Mouse (Mus musculus) intestine, postnatal 0 days (tissue): Measurements from ENCODE around the gene Pdha2. TPM values are rescaled to one million over a fixed set of nuclear protein-coding genes. Genes with fewer than 3 reads are reported as not detected.

ENCODE experiments used
- ATAC-seq: fragments of 200-750 bp; cut with Nextera tagmentation; 2 replicates; pipeline ENCODE4 v1.8.0; 2017; ENCODE audit warnings: mild to moderate bottlenecking, moderate TSS enrichment, moderate library complexity
- H3K27ac ChIP-seq: fragments of 300-500 bp; sonication (generic); 2 replicates; pipeline ENCODE4 v1.5.1; 2014; ENCODE audit warnings: mild to moderate bottlenecking, low read depth, low read length, moderate library complexity
- H3K27me3 ChIP-seq: fragments of 300-500 bp; sonication (generic); replicated peaks from 2 replicates; pipeline ENCODE4 v1.6.1; 2014; ENCODE audit warnings: low read length, mixed read lengths; ENCODE audit not compliant: control insufficient read depth, insufficient read depth
- H3K36me3 ChIP-seq: fragments of 300-500 bp; sonication (generic); 2 replicates; pipeline ENCODE4 v1.6.1; 2014; ENCODE audit warnings: mild to moderate bottlenecking, moderate library complexity; ENCODE audit not compliant: control insufficient read depth, insufficient read depth
- H3K4me1 ChIP-seq: fragments of 300-500 bp; sonication (generic); replicated peaks from 2 replicates; pipeline ENCODE4 v1.6.1; 2014; ENCODE audit warnings: antibody characterized with exemption, low read length, mixed read lengths; ENCODE audit not compliant: control insufficient read depth, insufficient read depth
- H3K4me2 ChIP-seq: fragments of 300-500 bp; sonication (generic); replicated peaks from 2 replicates; pipeline ENCODE4 v1.6.1; 2014; ENCODE audit warnings: low read depth, mild to moderate bottlenecking, moderate library complexity
- H3K4me3 ChIP-seq: fragments of 300-500 bp; sonication (generic); 2 replicates; pipeline ENCODE4 v1.5.1; 2014; ENCODE audit warnings: low read depth, low read length
- H3K9ac ChIP-seq: fragments of 300-500 bp; sonication (generic); 2 replicates; pipeline ENCODE4 v1.6.1; 2014; ENCODE audit warnings: mild to moderate bottlenecking, low read depth, low read length
- H3K9me3 ChIP-seq: fragments of 300-500 bp; sonication (generic); 2 replicates; pipeline ENCODE4 v1.6.1; 2016; ENCODE audit warnings: mixed run types; ENCODE audit not compliant: control insufficient read depth
- CTCF ChIP-seq: sonication (generic); IDR thresholded peaks from 2 replicates; pipeline ENCODE4 v1.5.1; 2016; ENCODE audit warnings: low read depth, mild to moderate bottlenecking, control low read depth, antibody characterized with exemption, moderate library complexity
- WGBS: fragments of 180-500 bp; shearing (Covaris S2); extraction: QIAGEN DNeasy Blood & Tissue Kit; methylation state at CpG from one replicate; pipeline ENCODE4 v1.1.7; 2014; 5-methylcytosine and 5-hydroxymethylcytosine counted together
- polyA plus RNA-seq: library from polyadenylated mRNA; unstranded; fragments of >200 nt; fragmentation: Nextera tagmentation; extraction: Ambion mirVana; gene quantifications from 2 replicates; pipeline ENCODE4 v1.2.1, GENCODE M21; 2015

Pdha2 gene
- polyA plus RNA-seq = not detected in 2 replicates

GRCm38 (mm10) chr3:141212255-141212654 is at the start of gene Pdha2:
Gene Pdha2, minus strand, starts transcription at chr3:141212355.
- Histone ChIP-seq H3K27me3 (no peaks in the 10 kb centered on the region), H3K9me3 (no peaks in the 10 kb centered on the region), H3K4me2 (no peak within 1 kb of the TSS), H3K4me3 (no peak within 1 kb of the TSS), H3K4me1 (no peaks in the 10 kb centered on the region), H3K27ac (no peak within 1 kb of the TSS), H3K36me3 (no peaks in the 10 kb centered on the region), H3K9ac (no peak within 1 kb of the TSS)
- ATAC-seq = no peak
- no peak for TF ChIP-seq CTCF
- 83% methylated on average over 5 of the region's 5 CpGs for WGBS

GRCm38 (mm10) chr3:141260518-141260917 is 48.4 kb upstream of the Pdha2 start:
- no peak for ATAC-seq
- H3K4me3 ChIP-seq = no peak overlapping the region
- no peak overlapping the region for H3K9ac ChIP-seq
- 87% methylated on average over 1 of the region's 1 CpGs for WGBS
- no peak for TF ChIP-seq CTCF
- H3K4me2 ChIP-seq = no peak overlapping the region
- no peaks in the 10 kb centered on the region for H3K9me3 ChIP-seq
- H3K27me3 ChIP-seq = no peaks in the 10 kb centered on the region
- H3K27ac ChIP-seq = no peak overlapping the region
- no peaks in the 10 kb centered on the region for H3K4me1 ChIP-seq
- H3K36me3 ChIP-seq = no peaks in the 10 kb centered on the region

- no peak for ATAC-seq
- Histone ChIP-seq H3K36me3 (no peaks in the 10 kb centered on the region), H3K4me1 (no peaks in the 10 kb centered on the region), H3K4me3 (no peak overlapping the region), H3K27ac (no peak overlapping the region), H3K9me3 (no peaks in the 10 kb centered on the region), H3K27me3 (no peaks in the 10 kb centered on the region), H3K9ac (no peak overlapping the region), H3K4me2 (no peak overlapping the region)
- WGBS = 83% methylated on average over 1 of the region's 1 CpGs
- TF ChIP-seq CTCF = no peak
Observed at GRCm38 (mm10) chr3:141251440-141251839, 39.3 kb upstream of the Pdha2 start.

GRCm38 (mm10) chr3:141244725-141245298 is 32.7 kb upstream of the Pdha2 start:
- H3K4me3 ChIP-seq = no peak overlapping the region
- H3K36me3 ChIP-seq = no peaks in the 10 kb centered on the region
- ATAC-seq = no peak
- WGBS = 78% methylated on average over 5 of the region's 5 CpGs
- H3K27me3 ChIP-seq = no peaks in the 10 kb centered on the region
- H3K9ac ChIP-seq = no peak overlapping the region
- no peak overlapping the region for H3K4me2 ChIP-seq
- no peaks in the 10 kb centered on the region for H3K4me1 ChIP-seq
- H3K27ac ChIP-seq = no peak overlapping the region
- H3K9me3 ChIP-seq = no peaks in the 10 kb centered on the region
- no peak for TF ChIP-seq CTCF

- no peak overlapping the region for H3K9ac ChIP-seq
- TF ChIP-seq CTCF = no peak
- H3K4me3 ChIP-seq = no peak overlapping the region
- WGBS = 70% methylated on average over 2 of the region's 2 CpGs
- H3K4me1 ChIP-seq = no peaks in the 10 kb centered on the region
- no peak overlapping the region for H3K4me2 ChIP-seq
- H3K27me3 ChIP-seq = no peaks in the 10 kb centered on the region
- no peaks in the 10 kb centered on the region for H3K9me3 ChIP-seq
- H3K27ac ChIP-seq = no peak overlapping the region
- no peak for ATAC-seq
- no peaks in the 10 kb centered on the region for H3K36me3 ChIP-seq
Observed at GRCm38 (mm10) chr3:141238071-141238470, 25.9 kb upstream of the Pdha2 start.

GRCm38 (mm10) chr3:141229148-141229547 is 17.0 kb upstream of the Pdha2 start:
- 49% methylated on average over 2 of the region's 2 CpGs for WGBS
- Histone ChIP-seq H3K4me1 (no peaks in the 10 kb centered on the region), H3K27ac (no peak overlapping the region), H3K4me3 (no peak overlapping the region), H3K27me3 (no peaks in the 10 kb centered on the region), H3K4me2 (no peak overlapping the region), H3K9me3 (no peaks in the 10 kb centered on the region), H3K36me3 (no peaks in the 10 kb centered on the region), H3K9ac (no peak overlapping the region)
- no peak for ATAC-seq
- no peak for TF ChIP-seq CTCF

- no peak for ATAC-seq
- no peaks in the 10 kb centered on the region for H3K27me3 ChIP-seq
- no peak overlapping the region for H3K27ac ChIP-seq
- no peak for TF ChIP-seq CTCF
- no peak overlapping the region for H3K4me3 ChIP-seq
- H3K9ac ChIP-seq = no peak overlapping the region
- H3K4me2 ChIP-seq = no peak overlapping the region
- WGBS = 40% methylated on average over 1 of the region's 1 CpGs
- no peaks in the 10 kb centered on the region for H3K9me3 ChIP-seq
- no peaks in the 10 kb centered on the region for H3K36me3 ChIP-seq
- H3K4me1 ChIP-seq = no peaks in the 10 kb centered on the region
Observed at GRCm38 (mm10) chr3:141222339-141222738, 10.2 kb upstream of the Pdha2 start.
